Mouse (Mus musculus) neural tube, embryonic 15.5 days (tissue): Measurements from ENCODE around the gene Rap1b. TPM values are rescaled to one million over a fixed set of nuclear protein-coding genes. Genes with fewer than 3 reads are reported as not detected.
"Not testable (repeated sequence)": the region's sequence is repeated elsewhere in the genome, so short reads cannot be mapped to it uniquely, and the experiment has no call there.

ENCODE experiments used
- ATAC-seq: fragments of 200-750 bp; cut with Nextera tagmentation; 2 replicates; pipeline ENCODE4 v1.8.0; 2017; ENCODE audit warnings: mild to moderate bottlenecking, moderate TSS enrichment, moderate library complexity; ENCODE audit not compliant: low FRiP score
- H3K27ac ChIP-seq: fragments of 300-500 bp; sonication (generic); replicated peaks from 2 replicates; pipeline ENCODE4 v1.5.1; 2015; ENCODE audit warnings: mild to moderate bottlenecking, inconsistent platforms
- H3K27me3 ChIP-seq: fragments of 300-500 bp; sonication (generic); replicated peaks from 2 replicates; pipeline ENCODE4 v1.6.1; 2015; ENCODE audit warnings: inconsistent platforms
- H3K36me3 ChIP-seq: fragments of 300-500 bp; sonication (generic); 2 replicates; pipeline ENCODE4 v1.6.1; 2015; ENCODE audit warnings: inconsistent platforms
- H3K4me1 ChIP-seq: fragments of 300-500 bp; sonication (generic); 2 replicates; pipeline ENCODE4 v1.6.1; 2015; ENCODE audit warnings: inconsistent platforms
- H3K4me2 ChIP-seq: fragments of 300-500 bp; sonication (generic); 2 replicates; pipeline ENCODE4 v1.6.1; 2015; ENCODE audit warnings: inconsistent platforms, mild to moderate bottlenecking, moderate library complexity
- H3K4me3 ChIP-seq: fragments of 300-500 bp; sonication (generic); replicated peaks from 2 replicates; pipeline ENCODE4 v1.5.1; 2015; ENCODE audit warnings: mild to moderate bottlenecking, inconsistent platforms
- H3K9ac ChIP-seq: fragments of 300-500 bp; sonication (generic); replicated peaks from 2 replicates; pipeline ENCODE4 v1.6.1; 2015; ENCODE audit warnings: mild to moderate bottlenecking, inconsistent platforms
- H3K9me3 ChIP-seq: fragments of 300-500 bp; sonication (generic); replicated peaks from 2 replicates; pipeline ENCODE4 v1.6.1; 2016; ENCODE audit warnings: inconsistent platforms
- WGBS: fragments of 180-500 bp; shearing (Covaris S2); methylation state at CpG from one replicate; pipeline ENCODE4 v1.1.7; 2015; ENCODE audit warnings: mixed read lengths; 5-methylcytosine and 5-hydroxymethylcytosine counted together
- polyA plus RNA-seq: library from polyadenylated mRNA; unstranded; fragments of >200 nt; fragmentation: Nextera tagmentation; extraction: Ambion mirVana; gene quantifications from 2 replicates; pipeline ENCODE4 v1.2.1, GENCODE M21; 2015

Gene Rap1b
- polyA plus RNA-seq, result 165 and 174 TPM in 2 replicates

- H3K4me2 ChIP-seq, result peak within 1 kb of the TSS; percentile 71
- H3K9ac ChIP-seq, result peak within 1 kb of the TSS; percentile 96
- H3K27ac ChIP-seq, result peak within 1 kb of the TSS; percentile 97
- no peaks in the 10 kb centered on the region for H3K27me3 ChIP-seq
- WGBS, result under 1% methylated on average over 89 of the region's 112 CpGs
- peak; percentile 96 for ATAC-seq
- peak within 1 kb of the TSS; percentile 88 for H3K4me3 ChIP-seq
- no peaks in the 10 kb centered on the region for H3K36me3 ChIP-seq
- H3K4me1 ChIP-seq, result peaks cover 25% of the 10 kb centered on the region
- H3K9me3 ChIP-seq, result no peaks in the 10 kb centered on the region
Observed at GRCm38 (mm10) chr10:117845597-117846259, at the start of gene Rap1b. Gene Rap1b (minus strand): TSS chr10:117846035.

- ATAC-seq, result no peak
- no peak overlapping the region for H3K4me3 ChIP-seq
- H3K4me1 ChIP-seq, result no peaks in the 10 kb centered on the region
- H3K9ac ChIP-seq, result no peak overlapping the region
- H3K4me2 ChIP-seq, result no peak overlapping the region
- H3K9me3 ChIP-seq, result no peaks in the 10 kb centered on the region
- no peaks in the 10 kb centered on the region for H3K27me3 ChIP-seq
- H3K27ac ChIP-seq, result no peak overlapping the region
- 81% methylated on average over 4 of the region's 4 CpGs for WGBS
- no peaks in the 10 kb centered on the region for H3K36me3 ChIP-seq
Observed at GRCm38 (mm10) chr10:117895186-117895585, 49.4 kb upstream of the Rap1b start.

GRCm38 (mm10) chr10:117894114-117895035, 48.5 kb upstream of the Rap1b start:
- 94% methylated on average over 17 of the region's 17 CpGs for WGBS
- no peak for ATAC-seq
- Histone ChIP-seq H3K27me3 (no peaks in the 10 kb centered on the region), H3K36me3 (no peaks in the 10 kb centered on the region), H3K27ac (no peak overlapping the region), H3K4me1 (no peaks in the 10 kb centered on the region), H3K4me3 (no peak overlapping the region), H3K4me2 (no peak overlapping the region), H3K9ac (no peak overlapping the region), H3K9me3 (no peaks in the 10 kb centered on the region)

GRCm38 (mm10) chr10:117893128-117893527, 47.3 kb upstream of the Rap1b start:
- 55% methylated on average over 13 of the region's 13 CpGs for WGBS
- not testable (repeated sequence) for ATAC-seq, H3K4me2 ChIP-seq

GRCm38 (mm10) chr10:117891327-117891726, 45.5 kb upstream of the Rap1b start:
- ATAC-seq, result no peak
- Histone ChIP-seq H3K9ac (no peak overlapping the region), H3K27me3 (no peaks in the 10 kb centered on the region), H3K9me3 (no peaks in the 10 kb centered on the region), H3K36me3 (no peaks in the 10 kb centered on the region), H3K4me2 (no peak overlapping the region), H3K4me3 (no peak overlapping the region), H3K4me1 (peaks cover 11% of the 10 kb centered on the region), H3K27ac (no peak overlapping the region)
- 84% methylated on average over 10 of the region's 10 CpGs for WGBS

More at GRCm38 (mm10) chr10:117893128-117893527, 47.3 kb upstream of the Rap1b start:
- H3K27me3 ChIP-seq, H3K4me3 ChIP-seq, H3K36me3 ChIP-seq, H3K27ac ChIP-seq, H3K9me3 ChIP-seq, H3K9ac ChIP-seq: not testable (repeated sequence)
- peaks cover 11% of the 10 kb centered on the region for H3K4me1 ChIP-seq

- H3K9me3 ChIP-seq, result no peaks in the 10 kb centered on the region
- H3K4me3 ChIP-seq, result no peak overlapping the region
- peak overlapping the region; percentile 47 for H3K4me2 ChIP-seq
- peak; percentile 50; the same call in 1 of the 2 replicates for ATAC-seq
- 19% methylated on average over 15 of the region's 15 CpGs for WGBS
- no peaks in the 10 kb centered on the region for H3K27me3 ChIP-seq
- H3K36me3 ChIP-seq, result no peaks in the 10 kb centered on the region
- peaks cover 11% of the 10 kb centered on the region for H3K4me1 ChIP-seq
- peak overlapping the region; percentile 60 for H3K27ac ChIP-seq
- H3K9ac ChIP-seq, result peak overlapping the region; percentile 17; the same call in 1 of the 2 replicates
Observed at GRCm38 (mm10) chr10:117888822-117889221, 43.0 kb upstream of the Rap1b start.

GRCm38 (mm10) chr10:117885358-117885757, 39.5 kb upstream of the Rap1b start:
- no peak for ATAC-seq
- Histone ChIP-seq H3K27me3 (no peaks in the 10 kb centered on the region), H3K9me3 (no peaks in the 10 kb centered on the region), H3K27ac (no peak overlapping the region), H3K4me2 (no peak overlapping the region), H3K4me3 (no peak overlapping the region), H3K36me3 (no peaks in the 10 kb centered on the region), H3K9ac (no peak overlapping the region), H3K4me1 (peaks cover 11% of the 10 kb centered on the region)
- WGBS, result 67% methylated on average over 4 of the region's 4 CpGs

- H3K36me3 ChIP-seq, result no peaks in the 10 kb centered on the region
- no peak for ATAC-seq
- H3K9ac ChIP-seq, result no peak overlapping the region
- H3K9me3 ChIP-seq, result no peaks in the 10 kb centered on the region
- no peak overlapping the region for H3K4me2 ChIP-seq
- WGBS, result 89% methylated on average over 5 of the region's 5 CpGs
- peaks cover 11% of the 10 kb centered on the region for H3K4me1 ChIP-seq
- no peak overlapping the region for H3K27ac ChIP-seq
- H3K27me3 ChIP-seq, result no peaks in the 10 kb centered on the region
- H3K4me3 ChIP-seq, result no peak overlapping the region
Observed at GRCm38 (mm10) chr10:117884760-117885159, 38.9 kb upstream of the Rap1b start.

- H3K4me3 ChIP-seq, result no peak overlapping the region
- no peak for ATAC-seq
- H3K36me3 ChIP-seq, result no peaks in the 10 kb centered on the region
- 89% methylated on average over 8 of the region's 8 CpGs for WGBS
- peaks cover 3% of the 10 kb centered on the region for H3K4me1 ChIP-seq
- H3K9ac ChIP-seq, result no peak overlapping the region
- H3K27ac ChIP-seq, result no peak overlapping the region
- H3K9me3 ChIP-seq, result no peaks in the 10 kb centered on the region
- no peaks in the 10 kb centered on the region for H3K27me3 ChIP-seq
- H3K4me2 ChIP-seq, result no peak overlapping the region
Observed at GRCm38 (mm10) chr10:117883438-117883837, 37.6 kb upstream of the Rap1b start.

- no peak for ATAC-seq
- H3K27ac ChIP-seq, result no peak overlapping the region
- H3K4me3 ChIP-seq, result no peak overlapping the region
- H3K27me3 ChIP-seq, result no peaks in the 10 kb centered on the region
- no peaks in the 10 kb centered on the region for H3K4me1 ChIP-seq
- 87% methylated on average over 9 of the region's 9 CpGs for whole genome bisulfite sequencing
- no peaks in the 10 kb centered on the region for H3K36me3 ChIP-seq
- H3K9ac ChIP-seq, result no peak overlapping the region
- no peaks in the 10 kb centered on the region for H3K9me3 ChIP-seq
- no peak overlapping the region for H3K4me2 ChIP-seq
Observed at GRCm38 (mm10) chr10:117878628-117879027, 32.8 kb upstream of the Rap1b start.

GRCm38 (mm10) chr10:117876801-117877200, 31.0 kb upstream of the Rap1b start:
- Histone ChIP-seq H3K9me3 (no peaks in the 10 kb centered on the region), H3K4me2 (no peak overlapping the region), H3K27me3 (no peaks in the 10 kb centered on the region), H3K36me3 (no peaks in the 10 kb centered on the region), H3K9ac (no peak overlapping the region), H3K27ac (no peak overlapping the region), H3K4me1 (no peaks in the 10 kb centered on the region), H3K4me3 (no peak overlapping the region)
- WGBS, result 86% methylated on average over 8 of the region's 8 CpGs
- no peak for ATAC-seq

- H3K9me3 ChIP-seq, result no peaks in the 10 kb centered on the region
- no peaks in the 10 kb centered on the region for H3K27me3 ChIP-seq
- no peak overlapping the region for H3K4me3 ChIP-seq
- no peaks in the 10 kb centered on the region for H3K36me3 ChIP-seq
- no peak for ATAC-seq
- WGBS, result 88% methylated on average over 18 of the region's 18 CpGs
- H3K4me1 ChIP-seq, result no peaks in the 10 kb centered on the region
- H3K27ac ChIP-seq, result no peak overlapping the region
- H3K9ac ChIP-seq, result no peak overlapping the region
- H3K4me2 ChIP-seq, result no peak overlapping the region
Observed at GRCm38 (mm10) chr10:117876400-117876799, 30.6 kb upstream of the Rap1b start.
